Mouse (Mus musculus): ENCODE measurements at regions not wholly inside any gene's neighbourhood (a gene's known extent, or its start where the extent isn't known, plus 50 kb on each side); places are given as distances from the start of the nearest gene placed in this dataset.
A peak's percentile ranks its signal among the peaks of the same experiment; 100 is the strongest.

- DNase-seq, result no peak
Measured at GRCm38 (mm10) chrX:129272135-129272534, 477.4 kb upstream of the Diaph2 start.

GRCm38 (mm10) chrX:129303987-129304386, 445.6 kb upstream of the Diaph2 start:
- peak; percentile 52 for DNase-seq

GRCm38 (mm10) chrX:129309380-129309779, 440.2 kb upstream of the Diaph2 start:
- no peak for DNase-seq

- DNase-seq, result no peak
Measured at GRCm38 (mm10) chrX:129329441-129329840, 420.1 kb upstream of the Diaph2 start.

GRCm38 (mm10) chrX:129332810-129333209, 416.7 kb upstream of the Diaph2 start:
- DNase-seq, result no peak

Measured in adrenal gland, adult 2 months (tissue).